Mouse (Mus musculus): Measurements from ENCODE around the gene Wwc1.
A peak's percentile ranks its signal among the peaks of the same experiment; 100 is the strongest.
"Not testable (repeated sequence)": the region's sequence is repeated elsewhere in the genome, so short reads cannot be mapped to it uniquely, and the experiment has no call there.

Wwc1 gene

GRCm38 (mm10) chr11:35837156-35838126 is 142.9 kb downstream of the Wwc1 start:
- DNase-seq (ENCODE audit: low read depth, low spot score), result no peak

- peak; percentile 97 for DNase-seq (ENCODE audit: low read depth, low spot score)
Measured at GRCm38 (mm10) chr11:35834022-35834760, 146.1 kb downstream of the Wwc1 start, which contains the start of gene Rars. Gene Rars, minus strand, starts transcription at chr11:35834506.

GRCm38 (mm10) chr11:35833270-35833669 is 147.1 kb downstream of the Wwc1 start:
- DNase-seq (ENCODE audit: low read depth, low spot score), result no peak

GRCm38 (mm10) chr11:35832139-35832538 is 148.2 kb downstream of the Wwc1 start:
- DNase-seq (ENCODE audit: low read depth, low spot score), result no peak

GRCm38 (mm10) chr11:35827714-35828113 is 152.6 kb downstream of the Wwc1 start:
- no peak for DNase-seq (ENCODE audit: low read depth, low spot score)

- DNase-seq (ENCODE audit: low read depth, low spot score), result no peak
Measured at GRCm38 (mm10) chr11:35816316-35816715, 164.0 kb downstream of the Wwc1 start.

GRCm38 (mm10) chr11:35811458-35811857 is 168.9 kb downstream of the Wwc1 start:
- DNase-seq (ENCODE audit: low read depth, low spot score), result peak; percentile 80

- peak; percentile 49 for DNase-seq (ENCODE audit: low read depth, low spot score)
Measured at GRCm38 (mm10) chr11:35801332-35801731, 179.0 kb downstream of the Wwc1 start.

GRCm38 (mm10) chr11:35798874-35799273 is 181.5 kb downstream of the Wwc1 start, which contains the start of gene Fbll1:
Gene Fbll1, minus strand, starts transcription at chr11:35798884.
- DNase-seq (ENCODE audit: low read depth, low spot score), result peak; percentile 82

GRCm38 (mm10) chr11:35798495-35798820 is 181.9 kb downstream of the Wwc1 start:
- no peak for DNase-seq (ENCODE audit: low read depth, low spot score)

- DNase-seq (ENCODE audit: low read depth, low spot score), result peak; percentile 34
Measured at GRCm38 (mm10) chr11:35797751-35798494, 182.4 kb downstream of the Wwc1 start.

- DNase-seq (ENCODE audit: low read depth, low spot score), result not testable (repeated sequence)
Measured at GRCm38 (mm10) chr11:35792800-35793199, 187.5 kb downstream of the Wwc1 start.

- peak; percentile 73 for DNase-seq (ENCODE audit: low read depth, low spot score)
Measured at GRCm38 (mm10) chr11:35788443-35788842, 191.9 kb downstream of the Wwc1 start.
